In genomic region chr5:146247709-146248108, GRCm38 (mm10) we compare ENCODE assay signal across 28 mouse cellular contexts. TPM values are rescaled to one million over a fixed set of nuclear protein-coding genes. Genes with fewer than 3 reads are reported as not detected.
A peak's percentile ranks its signal among the peaks of the same experiment; 100 is the strongest.
DNase-seq lines count a peak whose midpoint lies in the region; ATAC-seq and TF ChIP-seq lines count a peak whose summit lies in the region.
"Had no signal": no experiment of that assay in that cellular context is flagged by ENCODE, and none has a peak within 500 bp of the region (broad histone marks: within the 10 kb centered on the region; RNA-seq: fewer than 3 reads in every experiment).

No protein-coding gene starts in this region.

- H3K9me3 ChIP-seq in heart, embryonic 12.5 days (replicated peaks), result no peaks in the 10 kb centered on the region
- H3K9me3 ChIP-seq in lung, postnatal 0 days (ENCODE audit: low read length), result no peaks in the 10 kb centered on the region
- no peaks in the 10 kb centered on the region for H3K9me3 ChIP-seq in stomach, postnatal 0 days (ENCODE audit: control insufficient read depth, low read length)
- no peaks in the 10 kb centered on the region for H3K9me3 ChIP-seq in kidney, embryonic 15.5 days (replicated peaks)
- H3K9me3 ChIP-seq: embryonic facial prominence, embryonic 10.5 days; embryonic facial prominence, embryonic 15.5 days; forebrain, embryonic 12.5 days; G1E; intestine, embryonic 15.5 days; limb, embryonic 13.5 days; midbrain, embryonic 13.5 days; neural tube, embryonic 15.5 days had no signal

- H3K27me3 ChIP-seq in heart, embryonic 12.5 days (replicated peaks), result no peaks in the 10 kb centered on the region
- no peaks in the 10 kb centered on the region for H3K27me3 ChIP-seq in lung, postnatal 0 days (replicated peaks; ENCODE audit: insufficient read depth, low read length)
- H3K27me3 ChIP-seq in stomach, postnatal 0 days (ENCODE audit: control insufficient read depth, insufficient read depth, low read length), result no peaks in the 10 kb centered on the region
- no peaks in the 10 kb centered on the region for H3K27me3 ChIP-seq in kidney, embryonic 15.5 days
- H3K27me3 ChIP-seq: embryonic facial prominence, embryonic 15.5 days; forebrain, embryonic 12.5 days; intestine, embryonic 15.5 days; limb, embryonic 13.5 days; midbrain, embryonic 13.5 days; neural tube, embryonic 15.5 days had no signal

- H3K9ac ChIP-seq in heart, embryonic 12.5 days, result no peak overlapping the region
- no peak overlapping the region for H3K9ac ChIP-seq in lung, postnatal 0 days (replicated peaks; ENCODE audit: low read depth)
- H3K9ac ChIP-seq in stomach, postnatal 0 days (ENCODE audit: low read length), result no peak overlapping the region
- H3K9ac ChIP-seq in kidney, embryonic 15.5 days, result no peak overlapping the region
- H3K9ac ChIP-seq: embryonic facial prominence, embryonic 15.5 days; forebrain, embryonic 12.5 days; intestine, embryonic 15.5 days; limb, embryonic 13.5 days; midbrain, embryonic 13.5 days; neural tube, embryonic 15.5 days had no signal

- 55% methylated on average over 5 of the region's 5 CpGs for WGBS in heart, embryonic 12.5 days
- 51% methylated on average over 5 of the region's 5 CpGs for WGBS in lung, postnatal 0 days
- 19% methylated on average over 5 of the region's 5 CpGs for WGBS in macrophage (ENCODE audit: missing documents)
- 47% methylated on average over 5 of the region's 5 CpGs for WGBS in stomach, postnatal 0 days
- 73% methylated on average over 5 of the region's 5 CpGs for WGBS in kidney, embryonic 15.5 days

- no peak for TF ChIP-seq CTCF in lung, postnatal 0 days (IDR thresholded peaks at IDR 0.05)
- TF ChIP-seq CTCF in stomach, postnatal 0 days (IDR thresholded peaks at IDR 0.05; ENCODE audit: low read depth), result no peak

- no peak overlapping the region for H3K4me3 ChIP-seq in heart, embryonic 12.5 days
- H3K4me3 ChIP-seq in lung, postnatal 0 days (ENCODE audit: low read depth, low read length), result no peak overlapping the region
- H3K4me3 ChIP-seq in macrophage (ENCODE audit: inconsistent target), result no peak overlapping the region
- no peak overlapping the region for H3K4me3 ChIP-seq in stomach, postnatal 0 days (ENCODE audit: low read depth, low read length)
- H3K4me3 ChIP-seq in kidney, embryonic 15.5 days (replicated peaks), result no peak overlapping the region
- H3K4me3 ChIP-seq: embryonic facial prominence, embryonic 10.5 days; embryonic facial prominence, embryonic 15.5 days; forebrain, embryonic 12.5 days; intestine, embryonic 15.5 days; limb, embryonic 13.5 days; midbrain, embryonic 13.5 days; neural tube, embryonic 15.5 days had no signal

- peak; percentile 70 for DNase-seq in heart, adult 11 months
- DNase-seq in lung, postnatal 0 days (ENCODE audit: low spot score), result peak; percentile 24
- DNase-seq in lung, postnatal 4 days, result no peak
- no peak for DNase-seq in stomach, postnatal 0 days (ENCODE audit: low spot score)
- DNase-seq in ovary, postnatal 10 days (ENCODE audit: low spot score), result no peak
- DNase-seq: adrenal gland, postnatal 14 days; cerebellum, adult 11-12 months; cerebellum, postnatal 10 days; gastrocnemius, postnatal 25 days; heart, postnatal 14 days; kidney, adult 9 months; kidney, postnatal 25 days; lung, adult 2 months; lung, postnatal 14 days; thymus, adult 2 months; thymus, postnatal 36 days had no signal

- no peaks in the 10 kb centered on the region for H3K36me3 ChIP-seq in heart, embryonic 12.5 days
- no peaks in the 10 kb centered on the region for H3K36me3 ChIP-seq in lung, postnatal 0 days (ENCODE audit: insufficient read depth, low read length)
- no peaks in the 10 kb centered on the region for H3K36me3 ChIP-seq in macrophage (ENCODE audit: inconsistent target)
- H3K36me3 ChIP-seq in stomach, postnatal 0 days (ENCODE audit: control insufficient read depth, insufficient read depth, low read length), result no peaks in the 10 kb centered on the region
- H3K36me3 ChIP-seq in kidney, embryonic 15.5 days, result 0 out of 2 replicates have a peak, but pooled peaks cover 4% of the 10 kb centered on the region
- H3K36me3 ChIP-seq: embryonic facial prominence, embryonic 15.5 days; forebrain, embryonic 12.5 days; intestine, embryonic 15.5 days; limb, embryonic 13.5 days; neural tube, embryonic 15.5 days had no signal

- H3K27ac ChIP-seq in heart, embryonic 12.5 days (ENCODE audit: poor library complexity, severe bottlenecking), result no peak overlapping the region
- 0 out of 2 replicates have a peak overlapping the region, but pooled peaks have one; percentile 15 for H3K27ac ChIP-seq in lung, postnatal 0 days (ENCODE audit: low read length)
- peak overlapping the region; percentile 21; the same call in 1 of the 2 replicates for H3K27ac ChIP-seq in macrophage
- peak overlapping the region; percentile 41; the same call in 1 of the 2 replicates for H3K27ac ChIP-seq in stomach, postnatal 0 days (replicated peaks)
- no peak overlapping the region for H3K27ac ChIP-seq in kidney, embryonic 15.5 days
- H3K27ac ChIP-seq: embryonic facial prominence, embryonic 10.5 days; embryonic facial prominence, embryonic 15.5 days; forebrain, embryonic 12.5 days; intestine, embryonic 15.5 days; limb, embryonic 13.5 days; midbrain, embryonic 13.5 days; neural tube, embryonic 15.5 days had no signal

- no peak for TF ChIP-seq EP300 in lung, postnatal 0 days (IDR thresholded peaks at IDR 0.05)
- no peak for TF ChIP-seq EP300 in stomach, postnatal 0 days (optimal IDR thresholded peaks at IDR 0.05)

- H3K79me2 ChIP-seq in macrophage (ENCODE audit: inconsistent target), result peaks cover 86% of the 10 kb centered on the region

- H3K4me1 ChIP-seq in heart, embryonic 12.5 days (replicated peaks), result peaks cover 49% of the 10 kb centered on the region
- H3K4me1 ChIP-seq in lung, postnatal 0 days (ENCODE audit: insufficient read depth, low read depth, low read length), result peaks cover 29% of the 10 kb centered on the region
- H3K4me1 ChIP-seq in stomach, postnatal 0 days (replicated peaks; ENCODE audit: control insufficient read depth, insufficient read depth), result peaks cover 1% of the 10 kb centered on the region
- peaks cover 12% of the 10 kb centered on the region for H3K4me1 ChIP-seq in kidney, embryonic 15.5 days
- H3K4me1 ChIP-seq: embryonic facial prominence, embryonic 10.5 days; embryonic facial prominence, embryonic 15.5 days; forebrain, embryonic 12.5 days had no signal

- no peak overlapping the region for H3K4me2 ChIP-seq in heart, embryonic 12.5 days
- no peak overlapping the region for H3K4me2 ChIP-seq in lung, postnatal 0 days (replicated peaks; ENCODE audit: low read depth, low read length)
- no peak overlapping the region for H3K4me2 ChIP-seq in stomach, postnatal 0 days (replicated peaks; ENCODE audit: low read depth)
- no peak overlapping the region for H3K4me2 ChIP-seq in kidney, embryonic 15.5 days
- H3K4me2 ChIP-seq: embryonic facial prominence, embryonic 15.5 days; forebrain, embryonic 12.5 days; intestine, embryonic 15.5 days; limb, embryonic 13.5 days; midbrain, embryonic 13.5 days; neural tube, embryonic 15.5 days had no signal

- ATAC-seq in heart, embryonic 12.5 days (ENCODE audit: insufficient number of reproducible peaks, low FRiP score), result no peak
- no peak for ATAC-seq in lung, postnatal 0 days
- ATAC-seq in stomach, postnatal 0 days (ENCODE audit: low FRiP score, low TSS enrichment), result no peak
- ATAC-seq in kidney, embryonic 15.5 days (replicated peaks; ENCODE audit: low FRiP score), result no peak
- ATAC-seq: hindbrain, embryonic 16.5 days; intestine, embryonic 15.5 days; midbrain, embryonic 13.5 days had no signal

RNA-seq across cellular contexts. Expression of gene Cdk8, which starts 16.7 kb away (rescaled TPM):
- polyA plus RNA-seq in heart, embryonic 12.5 days (2016; fragmentation: Nextera tagmentation; extraction: Ambion mirVana), result 16.6 and 17.3 TPM in 2 replicates
- polyA plus RNA-seq in lung, postnatal 0 days (2015; fragmentation: Nextera tagmentation; extraction: Ambion mirVana), result 12.1 and 12.4 TPM in 2 replicates
- total RNA-seq in macrophage (2018; cell fraction: chromatin; rRNA removed), result 100 to 1,000 TPM in 14 of 26 experiments, 10 to 100 TPM in 12; 44.3 to 144 (median 110) TPM
- 10 to 100 TPM; 11.0 to 25.7 (median 18.9) TPM for total RNA-seq in macrophage (2018; cell fraction: cytosol; rRNA removed)
- 100 to 1,000 TPM in 7 of 26 experiments, 10 to 100 TPM in 19; 31.3 to 127 (median 68.4) TPM for total RNA-seq in macrophage (2018; cell fraction: nucleus; rRNA removed)
- polyA plus RNA-seq in macrophage (2018), result 17.2 to 24.0 TPM (median 17.3 TPM) in 3 replicates
- polyA plus RNA-seq in stomach, postnatal 0 days (2015; fragmentation: Nextera tagmentation; extraction: Ambion mirVana), result 12.2 and 12.6 TPM in 2 replicates
- polyA plus RNA-seq in kidney, embryonic 15.5 days (2015; fragmentation: Nextera tagmentation; extraction: Ambion mirVana), result 19.0 and 19.4 TPM in 2 replicates

RNA-seq across cellular contexts. Expression of gene Rnf6, which starts 26.4 kb away (rescaled TPM):
- 36.6 and 37.8 TPM in 2 replicates for polyA plus RNA-seq in heart, embryonic 12.5 days (2016; fragmentation: Nextera tagmentation; extraction: Ambion mirVana)
- polyA plus RNA-seq in lung, postnatal 0 days (2015; fragmentation: Nextera tagmentation; extraction: Ambion mirVana), result 42.6 and 44.9 TPM in 2 replicates
- total RNA-seq in macrophage (2018; cell fraction: chromatin; rRNA removed), result 100 to 1,000 TPM in 6 of 26 experiments, 10 to 100 TPM in 20; 51.3 to 115 (median 93.9) TPM
- total RNA-seq in macrophage (2018; cell fraction: cytosol; rRNA removed), result 10 to 100 TPM; 34.4 to 46.2 (median 38.6) TPM
- 10 to 100 TPM; 44.1 to 96.5 (median 70.3) TPM for total RNA-seq in macrophage (2018; cell fraction: nucleus; rRNA removed)
- 26.2 to 32.5 TPM (median 27.2 TPM) in 3 replicates for polyA plus RNA-seq in macrophage (2018)
- 35.9 and 38.3 TPM in 2 replicates for polyA plus RNA-seq in stomach, postnatal 0 days (2015; fragmentation: Nextera tagmentation; extraction: Ambion mirVana)
- polyA plus RNA-seq in kidney, embryonic 15.5 days (2015; fragmentation: Nextera tagmentation; extraction: Ambion mirVana), result 55.2 and 57.1 TPM in 2 replicates

Comparison
In these comparisons a context has a peak if more than half of its experiments do, and no peak if none do; other contexts are left out.
1. DNase-seq: peak in heart, adult 11 months (single experiment) and lung, postnatal 0 days (single experiment); none in lung, postnatal 4 days (0 of 2), stomach, postnatal 0 days (single experiment) and ovary, postnatal 10 days (single experiment).
2. H3K27ac ChIP-seq: peak in lung, postnatal 0 days (single experiment), macrophage (single experiment) and stomach, postnatal 0 days (single experiment); none in heart, embryonic 12.5 days (single experiment) and kidney, embryonic 15.5 days (single experiment).